Mouse (Mus musculus): Measurements from ENCODE around the gene Zcrb1. TPM values are rescaled to one million over a fixed set of nuclear protein-coding genes. Genes with fewer than 3 reads are reported as not detected.

Gene Zcrb1
- 10 to 100 TPM; 75.7 to 92.2 TPM for total RNA-seq (2023)

DNA sequence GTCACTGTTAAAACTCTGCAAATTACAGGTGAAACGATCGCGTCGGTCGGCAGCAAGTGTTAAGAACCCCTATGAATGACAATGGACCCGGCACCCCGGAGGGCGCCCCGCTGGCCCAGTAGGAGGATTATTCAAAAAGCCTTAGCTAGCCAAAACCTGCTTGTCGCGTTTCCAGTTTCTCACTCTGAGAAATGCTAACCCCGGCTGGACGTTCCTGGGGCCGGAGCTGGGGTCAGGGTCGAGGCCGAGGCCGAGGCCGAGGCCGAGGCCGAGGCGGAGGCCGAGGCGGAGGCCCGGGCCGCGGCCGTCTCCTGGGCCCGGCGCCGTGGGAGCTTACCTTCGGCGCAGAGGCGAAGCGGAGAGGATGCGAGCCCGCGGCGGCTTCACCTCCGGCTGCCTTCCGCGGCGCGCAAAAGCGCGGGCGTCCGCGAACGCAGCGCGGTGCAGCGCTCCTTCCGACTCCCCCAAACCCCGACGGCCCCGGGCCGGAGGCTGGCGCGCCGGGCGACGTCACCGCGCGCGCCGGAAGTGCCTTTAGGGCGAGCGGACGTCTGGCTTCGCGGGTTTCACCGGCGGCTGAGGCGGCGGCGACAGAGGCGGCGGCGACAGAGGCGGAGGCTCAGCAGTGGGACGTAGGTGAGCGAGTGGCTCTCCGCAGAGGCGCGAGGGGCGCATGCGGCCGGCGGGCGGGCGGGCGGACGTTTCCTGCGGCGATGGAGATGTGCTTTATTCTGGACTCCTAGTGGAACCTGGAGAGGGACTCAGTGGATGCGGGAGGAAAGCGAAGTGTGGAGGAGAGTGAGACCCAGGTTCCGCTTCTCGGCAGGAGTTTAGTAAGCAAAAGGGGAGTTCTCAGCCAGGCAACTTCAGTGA is at the start of gene Zcrb1, which contains the start of gene Pphln1:
Zcrb1 (minus strand) TSS at position 509 of the 873 bp plus-strand sequence.
Pphln1 (plus strand) TSS at position 525 of the 873 bp plus-strand sequence.

DNA sequence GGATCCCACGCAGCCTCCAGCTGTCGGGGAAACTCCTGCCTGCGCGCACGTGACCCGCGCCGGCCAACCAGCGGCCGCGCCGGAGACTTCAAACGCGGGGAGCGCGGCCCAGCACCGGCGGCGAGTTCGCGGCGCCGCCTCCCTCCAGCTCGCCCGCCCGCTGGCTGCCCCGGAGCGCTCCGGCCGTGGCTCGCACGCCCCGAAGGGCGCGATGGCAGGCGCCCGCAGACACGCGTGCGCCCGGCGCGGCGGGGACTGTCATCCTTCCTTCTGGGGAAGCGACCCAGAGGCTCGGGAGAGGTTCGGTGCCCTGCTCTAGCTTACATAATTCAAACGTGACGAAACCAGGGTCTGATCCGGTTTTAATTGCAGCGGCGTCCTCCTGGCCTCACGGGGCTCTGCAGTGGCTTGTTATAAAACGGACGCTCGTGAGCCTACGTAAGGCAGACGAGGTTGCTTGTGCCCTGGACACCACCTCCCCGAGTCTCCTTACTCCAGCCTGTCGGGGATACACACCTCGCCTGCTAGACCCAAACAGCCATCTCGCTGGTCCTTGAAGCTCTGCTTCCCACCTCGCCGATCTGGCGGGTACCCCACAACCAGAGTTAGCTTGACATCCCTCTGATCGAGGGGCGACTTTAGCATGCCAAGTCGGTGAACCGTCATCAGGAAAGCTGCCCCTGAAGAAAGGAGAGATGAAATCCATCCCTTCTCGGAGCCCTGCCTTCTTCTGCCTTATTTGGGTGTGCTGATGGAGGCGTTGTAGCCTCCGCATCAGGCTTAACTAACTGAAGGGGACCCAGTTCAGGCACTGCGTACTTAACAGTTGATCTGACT is 61.0 kb downstream of the Zcrb1 start, which contains the start of gene Yaf2:
Yaf2 (minus strand) TSS at position 11 of the 837 bp plus-strand sequence.

Other genes starting within 250 kb of the Zcrb1 start
- 10 to 100 TPM; 39.2 to 45.0 TPM for gene Gxylt1, start 123.2 kb downstream of the Zcrb1 start, total RNA-seq (2023)
- 10 to 100 TPM; 16.3 to 19.3 TPM for gene Yaf2, start 61.4 kb downstream of the Zcrb1 start, total RNA-seq (2023)
- 10 to 100 TPM; 46.0 to 46.3 TPM for gene Pphln1, start within 50 bp of the Zcrb1 start, total RNA-seq (2023)
- gene Prickle1, start 197.6 kb upstream of the Zcrb1 start, total RNA-seq (2023): not detected